Comparison of ENCODE assay signal across 8 mouse cellular contexts in the genomic region with DNA sequence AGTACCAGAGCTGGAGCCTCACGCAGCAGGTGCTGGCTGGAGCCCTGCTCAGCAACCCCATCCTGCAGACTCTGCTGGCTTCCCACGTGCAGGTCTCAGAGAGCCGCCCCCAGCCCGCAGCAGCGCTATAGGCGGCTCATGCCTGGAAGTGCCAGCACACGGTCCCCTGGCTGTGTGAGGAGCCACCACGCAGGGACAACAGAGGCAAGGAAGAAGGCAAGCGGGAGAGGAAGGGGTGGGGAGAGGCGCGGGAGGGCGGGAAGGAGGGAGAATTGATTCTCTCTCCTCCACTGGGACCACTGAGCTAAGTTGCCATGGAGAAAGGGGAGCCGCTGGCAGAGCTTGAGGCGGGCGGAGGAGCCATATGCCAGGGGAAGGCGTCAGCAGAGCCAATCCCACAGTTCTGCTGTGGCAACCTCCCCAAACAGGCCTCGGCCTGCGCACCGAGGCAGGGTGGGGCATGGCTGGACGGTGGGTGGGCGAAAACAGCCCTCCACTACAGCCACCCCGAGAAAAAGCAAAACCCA.
DNase-seq lines count a peak whose midpoint lies in the region; ATAC-seq lines count a peak whose summit lies in the region.

No protein-coding gene starts in this region.

- no peak for DNase-seq in kidney, postnatal 25 days
- DNase-seq in embryonic facial prominence, embryonic 10.5 days (ENCODE audit: low spot score): no peak
- no peak for DNase-seq in limb, embryonic 11.5 days (ENCODE audit: low spot score)
- peak; percentile 73 for DNase-seq in right cerebral cortex, postnatal 14 days
- no peak for DNase-seq in kidney, postnatal 14 days

- no peaks in the 10 kb centered on the region for H3K36me3 ChIP-seq in kidney, embryonic 16.5 days (ENCODE audit: insufficient read depth, low read length)
- H3K36me3 ChIP-seq in embryonic facial prominence, embryonic 10.5 days (replicated peaks): no peaks in the 10 kb centered on the region
- no peaks in the 10 kb centered on the region for H3K36me3 ChIP-seq in hindbrain, embryonic 13.5 days
- H3K36me3 ChIP-seq in limb, embryonic 11.5 days (ENCODE audit: control insufficient read depth, insufficient read depth, low read length): no peaks in the 10 kb centered on the region

- H3K27ac ChIP-seq in kidney, embryonic 16.5 days (ENCODE audit: low read length): no peak overlapping the region
- H3K27ac ChIP-seq in embryonic facial prominence, embryonic 10.5 days (replicated peaks): peak overlapping the region; percentile 45; the same call in 1 of the 2 replicates
- H3K27ac ChIP-seq in hindbrain, embryonic 13.5 days: peak overlapping the region; percentile 92
- H3K27ac ChIP-seq in limb, embryonic 11.5 days (replicated peaks; ENCODE audit: low read depth, low read length): no peak overlapping the region

- no peaks in the 10 kb centered on the region for H3K27me3 ChIP-seq in kidney, embryonic 16.5 days (ENCODE audit: insufficient read depth, low read length)
- H3K27me3 ChIP-seq in embryonic facial prominence, embryonic 10.5 days (replicated peaks; ENCODE audit: low read depth, poor library complexity, severe bottlenecking): peaks cover 42% of the 10 kb centered on the region
- H3K27me3 ChIP-seq in hindbrain, embryonic 13.5 days: no peaks in the 10 kb centered on the region
- no peaks in the 10 kb centered on the region for H3K27me3 ChIP-seq in limb, embryonic 11.5 days (ENCODE audit: control insufficient read depth, insufficient read depth, low read length)

- H3K4me1 ChIP-seq in kidney, embryonic 16.5 days (ENCODE audit: insufficient read depth, low read length): peaks cover 16% of the 10 kb centered on the region
- peaks cover 47% of the 10 kb centered on the region for H3K4me1 ChIP-seq in embryonic facial prominence, embryonic 10.5 days
- H3K4me1 ChIP-seq in hindbrain, embryonic 13.5 days (replicated peaks): peaks cover 62% of the 10 kb centered on the region
- H3K4me1 ChIP-seq in limb, embryonic 11.5 days (ENCODE audit: control insufficient read depth, insufficient read depth, low read length): peaks cover 18% of the 10 kb centered on the region

- peak overlapping the region; percentile 46 for H3K9ac ChIP-seq in kidney, embryonic 16.5 days (replicated peaks; ENCODE audit: low read length)
- H3K9ac ChIP-seq in hindbrain, embryonic 13.5 days: peak overlapping the region; percentile 61
- H3K9ac ChIP-seq in limb, embryonic 11.5 days (ENCODE audit: low read length): no peak overlapping the region; the same call in 1 of the 2 replicates

- no peaks in the 10 kb centered on the region for H3K9me3 ChIP-seq in kidney, embryonic 16.5 days (ENCODE audit: low read length)
- H3K9me3 ChIP-seq in embryonic facial prominence, embryonic 10.5 days: no peaks in the 10 kb centered on the region
- no peaks in the 10 kb centered on the region for H3K9me3 ChIP-seq in hindbrain, embryonic 13.5 days
- H3K9me3 ChIP-seq in limb, embryonic 11.5 days (ENCODE audit: control insufficient read depth, low read length): no peaks in the 10 kb centered on the region

- ATAC-seq in kidney, embryonic 16.5 days (ENCODE audit: low FRiP score, low TSS enrichment): peak; percentile 65
- peak; percentile 73 for ATAC-seq in hindbrain, embryonic 13.5 days (ENCODE audit: low FRiP score)
- no peak for ATAC-seq in limb, embryonic 11.5 days (ENCODE audit: insufficient number of reproducible peaks, low FRiP score, low TSS enrichment, low read depth)
- no peak for ATAC-seq in megakaryocyte progenitor cell, adult 5-6 weeks (replicated peaks; ENCODE audit: poor library complexity)

- WGBS in kidney, embryonic 16.5 days: 15% methylated on average over 20 of the region's 22 CpGs
- 12% methylated on average over 22 of the region's 22 CpGs for WGBS in embryonic facial prominence, embryonic 10.5 days
- 5% methylated on average over 18 of the region's 22 CpGs for WGBS in hindbrain, embryonic 13.5 days
- 14% methylated on average over 22 of the region's 22 CpGs for WGBS in limb, embryonic 11.5 days

- 0 out of 2 replicates have a peak overlapping the region, but pooled peaks have one; percentile 4 for H3K4me3 ChIP-seq in kidney, embryonic 16.5 days (ENCODE audit: low read length)
- H3K4me3 ChIP-seq in embryonic facial prominence, embryonic 10.5 days: peak overlapping the region; percentile 42
- H3K4me3 ChIP-seq in hindbrain, embryonic 13.5 days: peak overlapping the region; percentile 33
- no peak overlapping the region for H3K4me3 ChIP-seq in limb, embryonic 11.5 days (ENCODE audit: low read depth, low read length)

- H3K4me2 ChIP-seq in kidney, embryonic 16.5 days (replicated peaks; ENCODE audit: low read depth, low read length): peak overlapping the region; percentile 36
- H3K4me2 ChIP-seq in hindbrain, embryonic 13.5 days: peak overlapping the region; percentile 59
- H3K4me2 ChIP-seq in limb, embryonic 11.5 days (ENCODE audit: low read depth, severe bottlenecking): peak overlapping the region; percentile 31; the same call in 1 of the 2 replicates

Comparison
In these comparisons a context has a peak if more than half of its experiments do, and no peak if none do; other contexts are left out.
1. ATAC-seq: peak in kidney, embryonic 16.5 days (single experiment) and hindbrain, embryonic 13.5 days (single experiment); none in limb, embryonic 11.5 days (single experiment) and megakaryocyte progenitor cell, adult 5-6 weeks (single experiment).
2. H3K27ac ChIP-seq: peak in embryonic facial prominence, embryonic 10.5 days (single experiment) and hindbrain, embryonic 13.5 days (single experiment); none in kidney, embryonic 16.5 days (single experiment) and limb, embryonic 11.5 days (single experiment).
3. Peak in every context shown above with its lines, with median percentiles within 50 percentile points of each other: H3K4me2 ChIP-seq.